Mouse (Mus musculus): Measurements from ENCODE around the gene Hdac9.

DNA sequence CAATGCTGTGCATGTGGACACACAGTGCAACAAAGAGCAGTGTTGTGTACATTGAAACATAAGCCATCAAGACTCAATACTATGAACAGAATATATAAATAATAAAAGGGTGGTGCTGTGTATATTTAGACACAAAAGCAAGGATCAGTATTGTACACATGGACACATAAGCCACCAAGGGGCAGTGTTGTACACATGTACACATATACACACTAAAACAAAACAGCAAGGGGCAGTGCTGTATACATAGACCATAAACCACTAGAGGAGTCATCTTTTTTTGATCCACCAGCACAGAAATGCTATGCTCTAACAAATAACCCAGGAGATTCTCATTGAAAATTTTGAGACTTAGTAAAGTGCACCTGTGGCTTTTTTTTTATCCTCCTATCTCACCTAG, 255.5 kb downstream of the Hdac9 start:
- TF ChIP-seq POLR2A (IDR thresholded peaks at IDR 0.05; ENCODE audit: low read depth, low read length) = no peak
- no peak for TF ChIP-seq CTCF (conservative IDR thresholded peaks at IDR 0.05; ENCODE audit: insufficient read depth, insufficient read length, low read depth, low read length)
